Mouse (Mus musculus) limb, embryonic 10.5 days (tissue): ENCODE measurements at regions not wholly inside any gene's neighbourhood (a gene's known extent, or its start where the extent isn't known, plus 50 kb on each side); places are given as distances from the start of the nearest gene placed in this dataset.

ENCODE experiments used
- DNase-seq: peaks from one replicate; pipeline ENCODE4 v3.0.0-alpha.2; 2017; ENCODE audit warnings: low spot score
- H3K27ac ChIP-seq: fragments of 300-500 bp; sonication (generic); 2 replicates; pipeline ENCODE4 v1.5.1; 2016; ENCODE audit warnings: mild to moderate bottlenecking
- H3K27me3 ChIP-seq: fragments of 300-500 bp; sonication (generic); 2 replicates; pipeline ENCODE4 v1.6.1; 2016; ENCODE audit warnings: low read depth, mild to moderate bottlenecking; ENCODE audit not compliant: poor library complexity, severe bottlenecking
- H3K36me3 ChIP-seq: fragments of 300-500 bp; sonication (generic); 2 replicates; pipeline ENCODE4 v1.6.1; 2016; ENCODE audit warnings: mild to moderate bottlenecking, moderate library complexity
- H3K4me1 ChIP-seq: fragments of 300-500 bp; sonication (generic); 2 replicates; pipeline ENCODE4 v1.6.1; 2016
- H3K4me3 ChIP-seq: fragments of 300-500 bp; sonication (generic); 2 replicates; pipeline ENCODE4 v1.5.1; 2016; ENCODE audit warnings: mild to moderate bottlenecking, moderate library complexity
- H3K9me3 ChIP-seq: fragments of 300-500 bp; sonication (generic); replicated peaks from 2 replicates; pipeline ENCODE4 v1.6.1; 2016; ENCODE audit warnings: mild to moderate bottlenecking
- WGBS: fragments of 180-500 bp; shearing (Covaris S2); methylation state at CpG from one replicate; pipeline ENCODE4 v1.1.7; 2016; 5-methylcytosine and 5-hydroxymethylcytosine counted together

GRCm38 (mm10) chr5:85525385-85526194 lies 539.8 kb downstream of the Cenpc1 start:
- Histone ChIP-seq H3K4me1 (no peaks in the 10 kb centered on the region), H3K4me3 (no peak overlapping the region), H3K27ac (no peak overlapping the region), H3K9me3 (no peaks in the 10 kb centered on the region), H3K36me3 (no peaks in the 10 kb centered on the region), H3K27me3 (no peaks in the 10 kb centered on the region)
- whole genome bisulfite sequencing, result 83% methylated on average over 10 of the region's 10 CpGs
- DNase-seq, result no peak

- no peaks in the 10 kb centered on the region for H3K27me3 ChIP-seq
Measured at GRCm38 (mm10) chr5:85505244-85505643, 560.1 kb downstream of the Cenpc1 start.

GRCm38 (mm10) chr5:85497261-85497660 lies 568.1 kb downstream of the Cenpc1 start:
- Histone ChIP-seq H3K4me1 (no peaks in the 10 kb centered on the region), H3K36me3 (no peaks in the 10 kb centered on the region), H3K4me3 (no peak overlapping the region), H3K9me3 (no peaks in the 10 kb centered on the region), H3K27me3 (no peaks in the 10 kb centered on the region), H3K27ac (no peak overlapping the region)
- DNase-seq, result no peak
- WGBS, result 85% methylated on average over 2 of the region's 2 CpGs

More at GRCm38 (mm10) chr5:85505244-85505643, 560.1 kb downstream of the Cenpc1 start:
- Histone ChIP-seq H3K4me1 (no peaks in the 10 kb centered on the region), H3K4me3 (no peak overlapping the region), H3K27ac (no peak overlapping the region), H3K36me3 (no peaks in the 10 kb centered on the region), H3K9me3 (no peaks in the 10 kb centered on the region)
- no peak for DNase-seq
- WGBS, result 88% methylated on average over 1 of the region's 1 CpGs

DNA sequence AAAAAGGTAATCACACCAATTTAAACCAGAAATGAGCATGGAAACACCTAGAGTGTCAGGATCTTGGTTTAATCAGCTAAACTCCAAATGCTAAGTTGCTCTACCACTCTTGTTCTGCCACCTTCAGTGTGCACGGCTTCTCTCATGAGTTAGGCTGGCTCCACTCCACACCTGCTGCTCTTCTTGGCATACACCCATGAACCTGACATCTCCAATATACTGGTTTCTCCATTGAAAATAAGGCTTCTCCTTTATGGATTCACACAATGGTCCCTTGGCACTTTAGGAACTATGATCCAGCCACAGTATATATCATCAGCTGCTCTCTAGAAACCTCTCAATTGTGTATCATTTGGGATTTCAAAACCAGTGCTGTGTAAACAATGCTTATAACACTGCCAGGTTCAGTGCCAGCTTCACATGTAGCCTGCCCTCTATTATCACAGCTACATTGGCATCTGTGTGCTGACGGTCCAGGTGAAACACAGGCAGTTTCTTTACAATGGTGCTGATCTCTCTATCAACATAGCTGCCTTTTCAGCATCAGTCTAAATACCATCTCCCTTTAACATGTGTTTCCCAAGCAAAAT lies 579.6 kb downstream of the Cenpc1 start:
- Histone ChIP-seq H3K4me1 (no peaks in the 10 kb centered on the region), H3K27ac (no peak overlapping the region), H3K36me3 (no peaks in the 10 kb centered on the region), H3K9me3 (no peaks in the 10 kb centered on the region), H3K27me3 (no peaks in the 10 kb centered on the region), H3K4me3 (no peak overlapping the region)
- DNase-seq, result no peak
- WGBS, result 92% methylated on average over 2 of the region's 2 CpGs

- H3K27ac ChIP-seq, result no peak overlapping the region
- H3K4me1 ChIP-seq, result no peaks in the 10 kb centered on the region
- no peaks in the 10 kb centered on the region for H3K9me3 ChIP-seq
- no peaks in the 10 kb centered on the region for H3K27me3 ChIP-seq
- no peak for DNase-seq
- H3K36me3 ChIP-seq, result no peaks in the 10 kb centered on the region
- H3K4me3 ChIP-seq, result no peak overlapping the region
Measured at GRCm38 (mm10) chr5:85485157-85485556, 580.2 kb downstream of the Cenpc1 start.

- Histone ChIP-seq H3K4me3 (no peak overlapping the region), H3K27ac (no peak overlapping the region), H3K4me1 (no peaks in the 10 kb centered on the region), H3K36me3 (no peaks in the 10 kb centered on the region), H3K27me3 (no peaks in the 10 kb centered on the region), H3K9me3 (no peaks in the 10 kb centered on the region)
- no peak for DNase-seq
Measured at GRCm38 (mm10) chr5:85467811-85468210, 597.6 kb downstream of the Cenpc1 start.

GRCm38 (mm10) chr5:85467151-85467550 lies 598.2 kb downstream of the Cenpc1 start:
- Histone ChIP-seq H3K4me3 (no peak overlapping the region), H3K27me3 (no peaks in the 10 kb centered on the region), H3K9me3 (no peaks in the 10 kb centered on the region), H3K27ac (no peak overlapping the region), H3K36me3 (no peaks in the 10 kb centered on the region), H3K4me1 (no peaks in the 10 kb centered on the region)
- 97% methylated on average over 3 of the region's 3 CpGs for WGBS
- no peak for DNase-seq
